Mouse (Mus musculus) liver, postnatal 0 days (tissue): ENCODE measurements around the gene Sh3tc1. TPM values are rescaled to one million over a fixed set of nuclear protein-coding genes. Genes with fewer than 3 reads are reported as not detected.

Experiments
- ATAC-seq: fragments of 200-750 bp; cut with Nextera tagmentation; 2 replicates; pipeline ENCODE4 v1.8.0; 2017; ENCODE audit warnings: mild to moderate bottlenecking, moderate library complexity
- DNase-seq: peaks from one replicate; pipeline ENCODE4 v3.0.0-alpha.2; 2016
- H3K27ac ChIP-seq: fragments of 300-500 bp; sonication (generic); 2 replicates; pipeline ENCODE4 v1.5.1; 2014; ENCODE audit warnings: antibody characterized with exemption, moderate library complexity, mild to moderate bottlenecking, low read depth
- H3K27me3 ChIP-seq: fragments of 300-500 bp; sonication (generic); 2 replicates; pipeline ENCODE4 v1.6.1; 2014; ENCODE audit warnings: low read length, control low read depth, mixed read lengths; ENCODE audit not compliant: insufficient read depth
- H3K36me3 ChIP-seq: fragments of 300-500 bp; sonication (generic); replicated peaks from 2 replicates; pipeline ENCODE4 v1.6.1; 2014; ENCODE audit warnings: mild to moderate bottlenecking, control low read depth, low read length, moderate library complexity, mixed read lengths; ENCODE audit not compliant: insufficient read depth
- H3K4me1 ChIP-seq: fragments of 300-500 bp; sonication (generic); 2 replicates; pipeline ENCODE4 v1.6.1; 2014; ENCODE audit warnings: antibody characterized with exemption, mild to moderate bottlenecking, control low read depth; ENCODE audit not compliant: insufficient read depth
- H3K4me2 ChIP-seq: fragments of 300-500 bp; sonication (generic); 2 replicates; pipeline ENCODE4 v1.6.1; 2014; ENCODE audit warnings: low read depth, mild to moderate bottlenecking, low read length, moderate library complexity, mixed read lengths
- H3K4me3 ChIP-seq: fragments of 300-500 bp; sonication (generic); 2 replicates; pipeline ENCODE4 v1.5.1; 2014; ENCODE audit warnings: low read depth, low read length
- H3K9ac ChIP-seq: fragments of 300-500 bp; sonication (generic); replicated peaks from 2 replicates; pipeline ENCODE4 v1.6.1; 2014; ENCODE audit warnings: mild to moderate bottlenecking, moderate library complexity
- H3K9me3 ChIP-seq: fragments of 300-500 bp; sonication (generic); 2 replicates; pipeline ENCODE4 v1.6.1; 2016; ENCODE audit warnings: mild to moderate bottlenecking, control low read depth, low read length, mixed read lengths
- CTCF ChIP-seq: sonication (generic); IDR thresholded peaks from 2 replicates; pipeline ENCODE4 v1.5.1; 2016; ENCODE audit warnings: antibody characterized with exemption, low read depth
- EP300 ChIP-seq: IDR thresholded peaks from 2 replicates; pipeline ENCODE4 v1.6.1; 2016; ENCODE audit warnings: antibody characterized with exemption, low read depth, mild to moderate bottlenecking
- WGBS: fragments of 180-500 bp; shearing (Covaris S2); extraction: QIAGEN DNeasy Blood & Tissue Kit; methylation state at CpG from one replicate; pipeline ENCODE4 v1.1.7; 2014; ENCODE audit not compliant: insufficient replicate concordance; 5-methylcytosine and 5-hydroxymethylcytosine counted together
- polyA plus RNA-seq: library from polyadenylated mRNA; unstranded; fragments of >200 nt; fragmentation: Nextera tagmentation; extraction: Ambion mirVana; gene quantifications from 2 replicates; pipeline ENCODE4 v1.2.1, GENCODE M21; 2015

Sh3tc1 gene
- polyA plus RNA-seq = 3.4 and 3.5 TPM in 2 replicates

DNA sequence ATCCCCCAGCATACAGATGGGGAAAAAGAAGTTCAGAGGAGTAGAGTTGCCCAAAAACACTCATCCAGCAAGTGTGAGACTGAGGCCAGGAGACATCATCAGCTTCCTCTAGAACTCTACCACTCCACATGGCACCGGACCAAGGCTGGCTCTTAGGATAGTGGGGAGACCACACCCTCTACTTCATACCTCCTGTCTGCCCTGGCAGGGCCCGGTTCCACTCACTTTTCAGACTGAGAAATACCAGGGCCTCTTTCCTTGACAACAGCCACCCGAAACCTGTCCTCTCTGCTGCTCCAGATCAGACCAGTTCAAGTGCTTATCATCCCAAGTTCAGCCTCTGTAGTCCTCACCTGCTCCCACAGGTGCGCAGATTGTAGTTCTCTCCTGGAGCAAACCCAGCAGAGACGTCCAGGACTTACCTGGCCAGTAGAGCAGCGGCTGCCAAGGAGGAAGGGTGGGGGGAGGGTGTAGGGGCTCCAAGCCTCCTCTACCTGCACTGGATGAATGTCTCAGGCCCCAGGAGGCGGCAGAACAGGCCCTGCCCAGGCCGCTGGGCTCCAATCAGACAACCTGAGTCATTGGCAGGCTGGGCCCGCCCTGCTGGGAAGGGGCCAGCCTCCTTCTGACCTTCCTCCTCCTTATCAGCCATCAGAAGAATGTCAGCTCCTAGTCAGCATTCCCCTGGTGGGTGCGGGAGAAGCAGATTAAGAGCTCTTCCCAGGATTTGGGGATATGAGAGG lies at the start of gene Sh3tc1:
Gene Sh3tc1 (minus strand): TSS at position 452 of the 743 bp plus-strand sequence.
- no peak for ATAC-seq
- Histone ChIP-seq H3K9ac (no peak within 1 kb of the TSS), H3K4me2 (no peak within 1 kb of the TSS), H3K27me3 (0 out of 2 replicates have a peak, but pooled peaks cover 6% of the 10 kb centered on the region), H3K9me3 (no peaks in the 10 kb centered on the region), H3K36me3 (no peaks in the 10 kb centered on the region), H3K4me3 (no peak within 1 kb of the TSS), H3K27ac (no peak within 1 kb of the TSS), H3K4me1 (peaks cover 19% of the 10 kb centered on the region)
- 38% methylated on average over 10 of the region's 10 CpGs for WGBS
- TF ChIP-seq CTCF (no peak), EP300 (no peak)
- DNase-seq = no peak

DNA sequence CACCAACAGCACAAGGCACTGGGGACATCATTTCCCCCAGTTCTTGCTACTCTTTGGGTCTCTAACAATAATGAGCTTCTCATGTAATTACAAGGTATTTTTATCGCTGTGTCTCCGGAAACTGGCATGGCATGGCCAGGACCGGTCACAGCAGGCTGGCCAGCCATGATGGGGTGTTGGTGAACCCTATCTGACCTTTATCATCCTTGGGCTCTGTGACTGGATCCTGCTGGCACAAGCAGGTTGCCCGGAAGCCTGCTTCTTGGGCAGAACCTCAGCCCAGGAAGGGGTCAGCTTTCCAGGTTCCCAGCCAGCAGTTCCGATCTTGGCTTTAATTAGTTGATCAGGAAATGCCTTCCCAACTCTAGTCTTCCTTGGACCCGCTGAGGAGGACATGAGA lies 48.9 kb upstream of the Sh3tc1 start:
- TF ChIP-seq EP300 (no peak), CTCF (no peak)
- WGBS = 76% methylated on average over 6 of the region's 6 CpGs
- H3K4me1 ChIP-seq = no peaks in the 10 kb centered on the region
- DNase-seq (no peak), ATAC-seq (no peak)
- no peak overlapping the region for H3K4me2 ChIP-seq
- H3K9me3 ChIP-seq = no peaks in the 10 kb centered on the region
- H3K4me3 ChIP-seq = no peak overlapping the region
- H3K36me3 ChIP-seq = no peaks in the 10 kb centered on the region
- H3K9ac ChIP-seq = no peak overlapping the region
- H3K27ac ChIP-seq = no peak overlapping the region
- no peaks in the 10 kb centered on the region for H3K27me3 ChIP-seq

DNA sequence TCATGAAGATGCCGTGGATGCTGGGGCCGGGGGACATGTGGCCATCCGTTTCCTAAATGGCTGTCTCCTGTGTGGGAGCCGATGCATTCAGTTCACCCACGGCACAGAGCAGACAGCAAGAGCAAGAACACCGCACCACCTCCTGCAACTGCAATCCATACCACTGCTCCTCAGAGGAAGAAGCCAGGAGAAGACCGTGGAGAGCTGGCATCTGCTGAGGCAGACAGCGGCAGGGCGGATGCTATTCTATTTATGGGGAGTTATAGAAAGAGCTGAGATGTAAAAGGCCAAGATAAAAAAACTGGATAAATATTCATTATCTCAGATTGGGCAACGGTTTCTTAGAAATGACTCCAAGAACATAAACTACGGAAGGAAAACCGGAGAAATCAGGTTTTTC lies 48.1 kb upstream of the Sh3tc1 start:
- no peaks in the 10 kb centered on the region for H3K4me1 ChIP-seq
- no peak for ATAC-seq
- no peaks in the 10 kb centered on the region for H3K9me3 ChIP-seq
- DNase-seq = no peak
- WGBS = 77% methylated on average over 12 of the region's 12 CpGs
- no peak overlapping the region for H3K27ac ChIP-seq
- H3K9ac ChIP-seq = no peak overlapping the region
- no peak overlapping the region for H3K4me2 ChIP-seq
- H3K4me3 ChIP-seq = no peak overlapping the region
- no peaks in the 10 kb centered on the region for H3K36me3 ChIP-seq
- no peaks in the 10 kb centered on the region for H3K27me3 ChIP-seq
- TF ChIP-seq CTCF = no peak
- TF ChIP-seq EP300 = no peak

DNA sequence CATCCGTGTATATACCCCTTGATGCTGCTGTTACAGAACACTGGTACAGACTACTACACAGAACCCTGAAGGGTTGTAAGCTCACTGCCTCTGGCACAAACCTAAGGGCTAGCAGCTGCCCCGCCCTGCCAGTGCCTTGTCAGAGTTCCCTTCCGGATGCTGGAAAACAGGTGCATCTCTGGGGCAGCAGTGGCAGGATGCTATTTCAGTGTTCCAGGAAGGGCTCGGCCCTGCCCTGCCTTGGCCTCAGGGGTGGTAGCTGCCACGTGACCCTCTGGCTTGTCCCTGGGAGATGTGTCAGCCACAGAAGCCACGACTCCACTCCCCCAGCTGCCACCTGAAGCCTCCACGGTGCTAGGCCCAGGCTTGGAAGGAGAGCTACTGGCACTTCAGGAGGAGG lies 46.1 kb upstream of the Sh3tc1 start:
- Histone ChIP-seq H3K4me3 (no peak overlapping the region), H3K4me2 (no peak overlapping the region), H3K9me3 (no peaks in the 10 kb centered on the region), H3K9ac (no peak overlapping the region), H3K27me3 (no peaks in the 10 kb centered on the region), H3K27ac (no peak overlapping the region), H3K36me3 (no peaks in the 10 kb centered on the region), H3K4me1 (0 out of 2 replicates have a peak, but pooled peaks cover 2% of the 10 kb centered on the region)
- WGBS = 58% methylated on average over 7 of the region's 7 CpGs
- DNase-seq = no peak
- ATAC-seq = no peak
- TF ChIP-seq EP300 = no peak
- no peak for TF ChIP-seq CTCF

DNA sequence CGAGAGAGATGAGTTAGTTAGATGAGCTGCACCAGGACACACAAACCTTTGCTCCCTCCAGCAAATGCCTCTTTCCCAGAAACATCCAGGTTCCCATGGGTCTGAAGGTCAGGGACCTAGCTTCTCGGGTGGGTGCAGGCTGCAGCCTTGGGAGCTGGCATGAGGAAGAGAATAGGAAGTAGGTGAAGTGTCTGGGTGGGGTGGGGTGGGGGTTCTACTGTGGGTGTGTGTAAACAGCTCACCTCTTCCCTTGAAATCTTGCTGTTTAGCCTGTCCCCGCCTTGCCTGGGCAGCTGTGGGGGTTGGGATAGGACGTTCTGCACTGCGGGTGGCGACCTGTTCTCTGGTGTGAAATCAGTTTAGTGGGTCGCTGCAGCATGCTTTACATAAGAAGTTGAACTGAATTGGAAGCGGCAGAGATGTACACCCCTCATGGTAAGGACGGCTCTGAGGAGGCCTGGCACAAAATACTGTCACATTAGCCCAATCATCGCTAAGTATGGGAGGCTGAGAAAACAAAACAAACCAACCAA lies 42.9 kb upstream of the Sh3tc1 start:
- Histone ChIP-seq H3K27me3 (no peaks in the 10 kb centered on the region), H3K36me3 (no peaks in the 10 kb centered on the region), H3K4me2 (no peak overlapping the region), H3K9me3 (no peaks in the 10 kb centered on the region), H3K4me1 (0 out of 2 replicates have a peak, but pooled peaks cover 2% of the 10 kb centered on the region), H3K27ac (no peak overlapping the region), H3K9ac (no peak overlapping the region), H3K4me3 (no peak overlapping the region)
- ATAC-seq = peak; percentile 36; the same call in 1 of the 2 replicates
- WGBS = 54% methylated on average over 10 of the region's 10 CpGs
- no peak for DNase-seq
- TF ChIP-seq EP300 (no peak), CTCF (no peak)

DNA sequence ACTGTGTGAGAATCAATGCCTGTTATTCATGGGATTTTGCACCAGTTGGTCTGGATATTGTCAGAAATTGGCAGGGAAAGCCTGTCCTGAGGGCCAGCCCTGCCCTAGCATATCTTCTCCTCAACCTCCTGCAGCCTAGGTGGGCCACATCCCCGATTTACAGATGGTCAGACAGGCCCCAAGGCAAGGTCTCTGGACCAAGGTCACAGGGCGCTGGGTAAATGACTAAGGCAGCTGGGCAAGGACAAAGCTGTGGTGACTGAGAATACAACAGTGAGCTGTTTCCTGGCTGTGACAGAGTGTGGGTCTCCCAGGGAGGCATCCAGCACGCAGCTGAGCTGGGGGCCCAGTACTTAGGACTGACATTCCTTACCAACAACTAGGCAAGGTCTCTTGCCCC lies 41.3 kb upstream of the Sh3tc1 start:
- TF ChIP-seq EP300 = no peak
- TF ChIP-seq CTCF = no peak
- Histone ChIP-seq H3K4me2 (no peak overlapping the region), H3K9ac (no peak overlapping the region), H3K27ac (no peak overlapping the region), H3K4me3 (no peak overlapping the region), H3K9me3 (no peaks in the 10 kb centered on the region), H3K27me3 (no peaks in the 10 kb centered on the region), H3K4me1 (0 out of 2 replicates have a peak, but pooled peaks cover 2% of the 10 kb centered on the region), H3K36me3 (no peaks in the 10 kb centered on the region)
- no peak for ATAC-seq
- no peak for DNase-seq
- WGBS = 68% methylated on average over 3 of the region's 3 CpGs
